Mouse (Mus musculus): ENCODE results near the gene Trip4. TPM values are rescaled to one million over a fixed set of nuclear protein-coding genes. Genes with fewer than 3 reads are reported as not detected.

Trip4 gene
- polyA plus RNA-seq, 1 experiment from 2014 or later: 22.4 TPM

DNA sequence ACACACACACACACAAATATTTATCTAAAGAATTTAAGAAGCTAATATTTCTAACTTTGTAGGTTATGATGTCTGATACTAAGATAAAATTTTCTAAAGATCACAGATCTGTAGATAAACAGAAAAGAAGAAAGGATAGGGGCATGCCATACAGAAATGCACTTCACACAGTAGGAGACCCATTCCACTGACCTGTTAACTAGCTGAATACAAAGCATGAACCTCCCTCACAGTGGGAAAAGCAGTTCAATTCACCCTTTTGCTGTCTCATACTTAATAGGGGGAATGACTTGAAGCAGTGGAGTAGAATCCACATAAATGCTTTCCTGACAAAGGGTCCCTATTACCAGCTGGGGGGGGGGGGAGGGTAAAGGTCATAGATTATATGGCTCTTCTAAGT lies 75.0 kb downstream of the Trip4 start:
- H3K4me1 ChIP-seq: peaks cover 34% of the 10 kb centered on the region
- no peak overlapping the region for H3K4me3 ChIP-seq
- no peak overlapping the region for H3K9ac ChIP-seq
- no peaks in the 10 kb centered on the region for H3K9me3 ChIP-seq
- ATAC-seq (ENCODE audit: extremely low read depth, insufficient number of reproducible peaks, low FRiP score, low TSS enrichment): no peak
- H3K4me2 ChIP-seq: no peak overlapping the region
- peaks cover 47% of the 10 kb centered on the region for H3K36me3 ChIP-seq
- H3K27ac ChIP-seq (replicated peaks): no peak overlapping the region
- no peaks in the 10 kb centered on the region for H3K27me3 ChIP-seq (replicated peaks)

GRCm38 (mm10) chr9:65833230-65833629 lies 75.4 kb downstream of the Trip4 start:
- ATAC-seq (ENCODE audit: extremely low read depth, insufficient number of reproducible peaks, low FRiP score, low TSS enrichment): no peak
- H3K4me2 ChIP-seq: no peak overlapping the region

GRCm38 (mm10) chr9:65832041-65832440 lies 76.6 kb downstream of the Trip4 start:
- Histone ChIP-seq H3K27me3 (replicated peaks) (no peaks in the 10 kb centered on the region), H3K27ac (replicated peaks) (peak overlapping the region; percentile 62), H3K9me3 (no peaks in the 10 kb centered on the region), H3K4me3 (no peak overlapping the region), H3K36me3 (peaks cover 33% of the 10 kb centered on the region), H3K9ac (no peak overlapping the region), H3K4me2 (no peak overlapping the region), H3K4me1 (peaks cover 40% of the 10 kb centered on the region)
- 64% methylated on average over 2 of the region's 2 CpGs for WGBS
- ATAC-seq (ENCODE audit: extremely low read depth, insufficient number of reproducible peaks, low FRiP score, low TSS enrichment): no peak

More at GRCm38 (mm10) chr9:65833230-65833629, 75.4 kb downstream of the Trip4 start:
- peaks cover 38% of the 10 kb centered on the region for H3K4me1 ChIP-seq
- no peaks in the 10 kb centered on the region for H3K27me3 ChIP-seq (replicated peaks)
- no peak overlapping the region for H3K27ac ChIP-seq (replicated peaks)
- no peaks in the 10 kb centered on the region for H3K9me3 ChIP-seq
- H3K36me3 ChIP-seq: peaks cover 43% of the 10 kb centered on the region
- H3K9ac ChIP-seq: no peak overlapping the region
- H3K4me3 ChIP-seq: no peak overlapping the region
- 92% methylated on average over 2 of the region's 2 CpGs for WGBS

DNA sequence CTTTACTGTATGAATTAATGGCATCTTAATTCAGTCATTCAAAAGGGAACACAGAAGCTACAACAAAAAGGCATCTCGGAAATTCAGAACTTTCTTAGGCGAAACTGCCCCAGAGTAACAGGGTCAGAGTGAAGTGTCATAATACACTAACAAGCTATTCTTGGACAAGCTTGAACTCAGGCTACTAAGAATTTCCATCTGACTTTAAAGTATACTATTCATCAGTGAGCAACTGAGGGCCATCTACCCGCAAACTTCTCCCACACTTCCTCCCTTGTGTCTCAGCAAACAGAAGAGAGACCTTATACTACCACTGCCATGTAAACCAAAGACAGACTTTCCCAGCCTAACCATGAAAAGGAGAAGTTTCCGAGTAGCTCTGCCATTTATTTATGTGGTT lies 77.4 kb downstream of the Trip4 start:
- Histone ChIP-seq H3K4me1 (peaks cover 44% of the 10 kb centered on the region), H3K36me3 (peaks cover 26% of the 10 kb centered on the region), H3K4me2 (no peak overlapping the region), H3K27ac (replicated peaks) (no peak overlapping the region), H3K27me3 (replicated peaks) (no peaks in the 10 kb centered on the region), H3K9ac (no peak overlapping the region), H3K4me3 (no peak overlapping the region), H3K9me3 (no peaks in the 10 kb centered on the region)
- ATAC-seq (ENCODE audit: extremely low read depth, insufficient number of reproducible peaks, low FRiP score, low TSS enrichment): no peak
- 69% methylated on average over 4 of the region's 4 CpGs for WGBS

GRCm38 (mm10) chr9:65830255-65830654 lies 78.3 kb downstream of the Trip4 start:
- 84% methylated on average over 4 of the region's 4 CpGs for WGBS
- H3K27me3 ChIP-seq (replicated peaks): no peaks in the 10 kb centered on the region

DNA sequence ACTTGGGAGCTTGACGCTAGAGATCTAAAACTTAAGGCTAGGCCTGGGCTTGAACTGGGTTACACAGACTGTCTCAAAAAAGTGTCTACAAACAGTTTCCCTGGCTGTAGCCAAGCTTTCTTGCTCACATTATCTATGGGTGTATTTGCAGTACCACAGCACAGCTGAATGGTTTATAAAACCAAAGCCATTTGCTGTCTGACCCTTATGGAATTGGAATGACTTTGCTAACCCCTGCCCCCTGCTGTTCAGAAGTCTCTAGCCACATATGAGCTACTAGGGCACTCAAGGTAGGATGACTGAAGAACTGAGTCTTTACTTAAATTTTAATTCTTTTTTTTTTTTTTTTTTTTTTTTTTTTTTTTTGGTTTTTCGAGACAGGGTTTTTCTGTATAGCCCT lies 79.2 kb downstream of the Trip4 start:
- ATAC-seq (ENCODE audit: extremely low read depth, insufficient number of reproducible peaks, low FRiP score, low TSS enrichment): no peak
- 90% methylated on average over 1 of the region's 2 CpGs for WGBS

More at GRCm38 (mm10) chr9:65830255-65830654, 78.3 kb downstream of the Trip4 start:
- peaks cover 53% of the 10 kb centered on the region for H3K4me1 ChIP-seq
- no peak for ATAC-seq (ENCODE audit: extremely low read depth, insufficient number of reproducible peaks, low FRiP score, low TSS enrichment)
- peaks cover 18% of the 10 kb centered on the region for H3K36me3 ChIP-seq
- no peak overlapping the region for H3K27ac ChIP-seq (replicated peaks)
- H3K4me2 ChIP-seq: no peak overlapping the region
- H3K9ac ChIP-seq: no peak overlapping the region
- H3K4me3 ChIP-seq: no peak overlapping the region
- H3K9me3 ChIP-seq: no peaks in the 10 kb centered on the region

GRCm38 (mm10) chr9:65828511-65828910 lies 80.1 kb downstream of the Trip4 start:
- ATAC-seq (ENCODE audit: extremely low read depth, insufficient number of reproducible peaks, low FRiP score, low TSS enrichment): no peak
- Histone ChIP-seq H3K4me3 (peak overlapping the region; percentile 85), H3K4me1 (peaks cover 63% of the 10 kb centered on the region), H3K27ac (replicated peaks) (peak overlapping the region; percentile 99), H3K36me3 (peaks cover 7% of the 10 kb centered on the region), H3K9ac (peak overlapping the region; percentile 98), H3K4me2 (peak overlapping the region; percentile 82), H3K27me3 (replicated peaks) (no peaks in the 10 kb centered on the region), H3K9me3 (no peaks in the 10 kb centered on the region)
- 7% methylated on average over 3 of the region's 3 CpGs for WGBS

More for the DNA sequence above, 79.2 kb downstream of the Trip4 start:
- Histone ChIP-seq H3K9me3 (no peaks in the 10 kb centered on the region), H3K4me2 (no peak overlapping the region), H3K4me3 (no peak overlapping the region), H3K36me3 (peaks cover 10% of the 10 kb centered on the region), H3K27me3 (replicated peaks) (no peaks in the 10 kb centered on the region), H3K4me1 (peaks cover 54% of the 10 kb centered on the region), H3K27ac (replicated peaks) (0 out of 2 replicates have a peak overlapping the region, but pooled peaks have one; percentile 32), H3K9ac (no peak overlapping the region)

- H3K4me1 ChIP-seq: peaks cover 67% of the 10 kb centered on the region
- WGBS: 1% methylated on average over 13 of the region's 13 CpGs
Measured at GRCm38 (mm10) chr9:65828016-65828403, 80.6 kb downstream of the Trip4 start.

GRCm38 (mm10) chr9:65827344-65828015 lies 81.1 kb downstream of the Trip4 start, which contains the start of gene Zfp609:
TSS of gene Zfp609 (minus strand) at chr9:65827564.
- no peaks in the 10 kb centered on the region for H3K27me3 ChIP-seq (replicated peaks)
- peak within 1 kb of the TSS; percentile 99 for H3K27ac ChIP-seq (replicated peaks)
- no peaks in the 10 kb centered on the region for H3K9me3 ChIP-seq
- H3K4me1 ChIP-seq: peaks cover 68% of the 10 kb centered on the region
- under 1% methylated on average over 45 of the region's 76 CpGs for WGBS
- H3K4me2 ChIP-seq: peak within 1 kb of the TSS; percentile 82
- peak within 1 kb of the TSS; percentile 98 for H3K9ac ChIP-seq
- H3K4me3 ChIP-seq: peak within 1 kb of the TSS; percentile 85
- peaks cover 4% of the 10 kb centered on the region for H3K36me3 ChIP-seq
- ATAC-seq (ENCODE audit: extremely low read depth, insufficient number of reproducible peaks, low FRiP score, low TSS enrichment): peak; percentile 78

More at GRCm38 (mm10) chr9:65828016-65828403, 80.6 kb downstream of the Trip4 start:
- H3K4me3 ChIP-seq: peak overlapping the region; percentile 85
- peak overlapping the region; percentile 99 for H3K27ac ChIP-seq (replicated peaks)
- H3K4me2 ChIP-seq: peak overlapping the region; percentile 82
- no peaks in the 10 kb centered on the region for H3K9me3 ChIP-seq
- peak overlapping the region; percentile 98 for H3K9ac ChIP-seq
- peaks cover 4% of the 10 kb centered on the region for H3K36me3 ChIP-seq
- H3K27me3 ChIP-seq (replicated peaks): no peaks in the 10 kb centered on the region
- ATAC-seq (ENCODE audit: extremely low read depth, insufficient number of reproducible peaks, low FRiP score, low TSS enrichment): no peak

DNA sequence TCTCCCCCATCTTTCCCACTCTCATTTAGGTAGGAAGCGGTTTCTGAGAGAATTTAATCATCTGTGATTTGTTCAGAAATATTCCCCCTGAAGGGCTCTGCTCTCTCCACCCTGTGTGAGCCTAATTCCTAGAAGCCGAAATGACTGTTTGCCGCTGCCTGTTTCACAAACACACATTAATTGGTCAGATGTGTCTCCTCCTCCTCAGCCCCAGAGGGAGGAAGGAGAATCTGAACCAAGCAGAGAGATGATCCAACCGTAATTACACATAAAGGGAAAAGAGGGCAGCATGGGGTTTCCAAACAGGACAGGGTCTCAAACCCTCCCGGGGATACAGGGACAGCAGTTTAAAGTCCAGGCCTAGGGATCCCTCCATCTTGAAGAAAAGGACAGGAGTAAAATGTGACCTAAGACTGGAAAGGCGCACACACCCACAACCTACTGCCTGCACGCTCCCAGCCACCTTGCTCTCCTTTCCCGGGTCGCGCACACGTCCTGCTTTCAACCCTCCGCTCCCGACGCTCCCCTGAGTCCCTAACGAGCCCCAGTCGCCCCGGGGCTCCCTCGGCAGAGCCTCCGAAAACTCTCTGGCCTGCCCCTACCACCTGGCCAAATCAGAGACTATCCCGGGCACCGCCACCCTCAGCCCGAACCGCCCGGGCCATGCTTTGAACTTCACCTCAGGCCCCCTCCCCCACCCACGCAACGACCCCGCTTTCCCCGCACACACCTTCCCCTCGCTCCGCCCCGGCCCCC lies 81.8 kb downstream of the Trip4 start:
- H3K4me1 ChIP-seq: peaks cover 68% of the 10 kb centered on the region
- peak; percentile 43; the same call in 1 of the 2 replicates for ATAC-seq (ENCODE audit: extremely low read depth, insufficient number of reproducible peaks, low FRiP score, low TSS enrichment)

DNA sequence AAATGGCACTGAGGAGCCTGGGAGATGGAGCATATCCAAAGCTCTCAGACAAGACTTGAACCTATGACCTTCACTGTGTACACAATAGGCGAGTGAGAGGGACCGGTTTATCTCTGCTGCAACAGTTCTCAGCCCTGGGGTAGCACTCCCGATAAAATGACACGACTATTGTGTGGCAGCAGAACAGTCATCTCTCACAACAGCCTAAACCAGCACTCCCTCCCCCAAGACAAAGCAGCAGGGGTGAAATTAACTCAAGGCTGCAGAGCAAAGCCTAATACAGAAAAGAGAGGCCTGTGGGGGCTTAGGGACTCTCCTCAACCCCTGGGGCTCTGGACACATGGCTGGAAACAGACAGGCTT lies 82.4 kb downstream of the Trip4 start:
- Histone ChIP-seq H3K36me3 (no peaks in the 10 kb centered on the region), H3K4me1 (peaks cover 68% of the 10 kb centered on the region), H3K27ac (replicated peaks) (peak overlapping the region; percentile 99), H3K27me3 (replicated peaks) (no peaks in the 10 kb centered on the region), H3K4me3 (peak overlapping the region; percentile 85), H3K9me3 (no peaks in the 10 kb centered on the region), H3K9ac (peak overlapping the region; percentile 98), H3K4me2 (peak overlapping the region; percentile 82)
- under 1% methylated on average over 4 of the region's 4 CpGs for whole genome bisulfite sequencing
- ATAC-seq (ENCODE audit: extremely low read depth, insufficient number of reproducible peaks, low FRiP score, low TSS enrichment): no peak

More for the DNA sequence above, 81.8 kb downstream of the Trip4 start:
- H3K9me3 ChIP-seq: no peaks in the 10 kb centered on the region
- peaks cover 2% of the 10 kb centered on the region for H3K36me3 ChIP-seq
- peak overlapping the region; percentile 85 for H3K4me3 ChIP-seq
- H3K27me3 ChIP-seq (replicated peaks): no peaks in the 10 kb centered on the region
- H3K9ac ChIP-seq: peak overlapping the region; percentile 98
- H3K27ac ChIP-seq (replicated peaks): peak overlapping the region; percentile 99
- 1% methylated on average over 29 of the region's 31 CpGs for WGBS
- H3K4me2 ChIP-seq: peak overlapping the region; percentile 82

All from heart, embryonic 13.5 days (tissue).